Mouse (Mus musculus) splenic B cell, adult 2 months (primary cell): ENCODE measurements around the gene Catsperd.

ENCODE experiments used
- DNase-seq: peaks from one replicate; pipeline ENCODE4 v3.0.0-alpha.2; 2011; ENCODE audit warnings: low read depth, low spot score
- H3K27me3 ChIP-seq: 2 replicates; pipeline ENCODE4 v1.6.1; 2012; ENCODE audit warnings: mild to moderate bottlenecking, low read length, moderate library complexity, mixed read lengths; ENCODE audit not compliant: control insufficient read depth, poor library complexity, insufficient read depth, severe bottlenecking
- H3K36me3 ChIP-seq: 2 replicates; pipeline ENCODE4 v1.6.1; 2012; ENCODE audit warnings: mild to moderate bottlenecking, low read length, moderate library complexity, mixed read lengths; ENCODE audit not compliant: control insufficient read depth, poor library complexity, insufficient read depth, severe bottlenecking

The Catsperd gene

GRCm38 (mm10) chr17:56703038-56703437, 75.1 kb downstream of the Catsperd start:
- peaks cover 18% of the 10 kb centered on the region for H3K36me3 ChIP-seq
- DNase-seq, result no peak
- no peaks in the 10 kb centered on the region for H3K27me3 ChIP-seq

- H3K27me3 ChIP-seq, result no peaks in the 10 kb centered on the region
- no peak for DNase-seq
- H3K36me3 ChIP-seq, result peaks cover 14% of the 10 kb centered on the region
Measured at GRCm38 (mm10) chr17:56706515-56706914, 78.6 kb downstream of the Catsperd start.

- H3K27me3 ChIP-seq, result no peaks in the 10 kb centered on the region
- peaks cover 15% of the 10 kb centered on the region for H3K36me3 ChIP-seq
- no peak for DNase-seq
Measured at GRCm38 (mm10) chr17:56708692-56709091, 80.7 kb downstream of the Catsperd start.

GRCm38 (mm10) chr17:56709708-56710107, 81.8 kb downstream of the Catsperd start:
- DNase-seq, result no peak
- Histone ChIP-seq H3K36me3 (peaks cover 15% of the 10 kb centered on the region), H3K27me3 (no peaks in the 10 kb centered on the region)
